Mouse (Mus musculus): ENCODE results near the gene Col6a3.

Gene Col6a3

GRCm38 (mm10) chr1:90843836-90844235 is at the start of gene Col6a3:
Gene Col6a3, minus strand, starts transcription at chr1:90843971.
- DNase-seq (ENCODE audit: low spot score) = no peak

- no peak for DNase-seq (ENCODE audit: low spot score)
These were observed 42.1 kb upstream of the Col6a3 start for GRCm38 (mm10) chr1:90885771-90886460.

- no peak for DNase-seq (ENCODE audit: low spot score)
These were observed 32.9 kb upstream of the Col6a3 start for GRCm38 (mm10) chr1:90876486-90877270.

GRCm38 (mm10) chr1:90875961-90876360 is 32.2 kb upstream of the Col6a3 start:
- DNase-seq (ENCODE audit: low spot score) = no peak

GRCm38 (mm10) chr1:90875371-90875770 is 31.6 kb upstream of the Col6a3 start:
- DNase-seq (ENCODE audit: low spot score) = no peak

GRCm38 (mm10) chr1:90870581-90870980 is 26.8 kb upstream of the Col6a3 start:
- DNase-seq (ENCODE audit: low spot score) = no peak

GRCm38 (mm10) chr1:90866734-90867133 is 23.0 kb upstream of the Col6a3 start:
- DNase-seq (ENCODE audit: low spot score) = no peak

- no peak for DNase-seq (ENCODE audit: low spot score)
These were observed 12.1 kb upstream of the Col6a3 start for GRCm38 (mm10) chr1:90855880-90856279.

- peak; percentile 40 for DNase-seq (ENCODE audit: low spot score)
These were observed 6.1 kb upstream of the Col6a3 start for GRCm38 (mm10) chr1:90849836-90850235.

- no peak for DNase-seq (ENCODE audit: low spot score)
These were observed 1.4 kb upstream of the Col6a3 start for GRCm38 (mm10) chr1:90845206-90845605.

GRCm38 (mm10) chr1:90842789-90843587 is 783 bp downstream of the Col6a3 start:
- no peak for DNase-seq (ENCODE audit: low spot score)

- peak; percentile 70 for DNase-seq (ENCODE audit: low spot score)
These were observed 3.5 kb downstream of the Col6a3 start for GRCm38 (mm10) chr1:90840250-90840649.

GRCm38 (mm10) chr1:90838657-90839056 is 5.1 kb downstream of the Col6a3 start:
- DNase-seq (ENCODE audit: low spot score) = no peak

- DNase-seq (ENCODE audit: low spot score) = no peak
These were observed 5.5 kb downstream of the Col6a3 start for GRCm38 (mm10) chr1:90838221-90838620.

- no peak for DNase-seq (ENCODE audit: low spot score)
These were observed 7.5 kb downstream of the Col6a3 start for GRCm38 (mm10) chr1:90836178-90836740.

GRCm38 (mm10) chr1:90834701-90835100 is 9.1 kb downstream of the Col6a3 start:
- no peak for DNase-seq (ENCODE audit: low spot score)

- no peak for DNase-seq (ENCODE audit: low spot score)
These were observed 13.8 kb downstream of the Col6a3 start for GRCm38 (mm10) chr1:90830006-90830405.

- peak; percentile 42 for DNase-seq (ENCODE audit: low spot score)
These were observed 30.5 kb downstream of the Col6a3 start for GRCm38 (mm10) chr1:90813226-90813625.

- DNase-seq (ENCODE audit: low spot score) = no peak
These were observed 34.8 kb downstream of the Col6a3 start for GRCm38 (mm10) chr1:90808930-90809329.

GRCm38 (mm10) chr1:90803104-90803503 is 40.7 kb downstream of the Col6a3 start:
- no peak for DNase-seq (ENCODE audit: low spot score)

GRCm38 (mm10) chr1:90801067-90801466 is 42.7 kb downstream of the Col6a3 start:
- no peak for DNase-seq (ENCODE audit: low spot score)

- DNase-seq (ENCODE audit: low spot score) = no peak
These were observed 43.3 kb downstream of the Col6a3 start for GRCm38 (mm10) chr1:90800466-90800865.

Measured in retina, embryonic 14.5 days (tissue).